Mouse (Mus musculus): Measurements from ENCODE around the gene Atp13a4. TPM values are rescaled to one million over a fixed set of nuclear protein-coding genes. Genes with fewer than 3 reads are reported as not detected.

The Atp13a4 gene
- 3.0 and 6.3 TPM in 2 replicates for polyA plus RNA-seq (2012; rRNA removed)

GRCm38 (mm10) chr16:29544829-29545228, at the start of gene Atp13a4:
TSS of gene Atp13a4 (minus strand) at chr16:29544864.
- Histone ChIP-seq H3K4me3 (replicated peaks; ENCODE audit: extremely low read depth, low read depth, low read length) (no peak within 1 kb of the TSS), H3K4me1 (ENCODE audit: control insufficient read depth, insufficient read depth, low read length) (no peaks in the 10 kb centered on the region)
- no peak for DNase-seq
- TF ChIP-seq CTCF (IDR thresholded peaks at IDR 0.05; ENCODE audit: insufficient read depth, low read length) (no peak), POLR2A (IDR thresholded peaks at IDR 0.05; ENCODE audit: borderline replicate concordance, extremely low read depth, low read depth, low read length) (no peak)
- WGBS: 69% methylated on average over 11 of the region's 11 CpGs

GRCm38 (mm10) chr16:29592171-29592570, 47.5 kb upstream of the Atp13a4 start:
- no peak for TF ChIP-seq POLR2A (IDR thresholded peaks at IDR 0.05; ENCODE audit: borderline replicate concordance, extremely low read depth, low read depth, low read length)
- TF ChIP-seq CTCF (IDR thresholded peaks at IDR 0.05; ENCODE audit: insufficient read depth, low read length): no peak
- 81% methylated on average over 7 of the region's 7 CpGs for WGBS
- no peak for DNase-seq

GRCm38 (mm10) chr16:29579787-29580176, 35.1 kb upstream of the Atp13a4 start:
- H3K4me3 ChIP-seq (replicated peaks; ENCODE audit: extremely low read depth, low read depth, low read length): peak overlapping the region; percentile 90
- WGBS: 4% methylated on average over 12 of the region's 12 CpGs
- H3K4me1 ChIP-seq (ENCODE audit: control insufficient read depth, insufficient read depth, low read length): peaks cover 2% of the 10 kb centered on the region; the same call in 1 of the 2 replicates
- no peak for DNase-seq
- TF ChIP-seq CTCF (IDR thresholded peaks at IDR 0.05; ENCODE audit: insufficient read depth, low read length): no peak
- no peak for TF ChIP-seq POLR2A (IDR thresholded peaks at IDR 0.05; ENCODE audit: borderline replicate concordance, extremely low read depth, low read depth, low read length)

More at GRCm38 (mm10) chr16:29592171-29592570, 47.5 kb upstream of the Atp13a4 start:
- Histone ChIP-seq H3K4me1 (ENCODE audit: control insufficient read depth, insufficient read depth, low read length) (no peaks in the 10 kb centered on the region), H3K4me3 (replicated peaks; ENCODE audit: extremely low read depth, low read depth, low read length) (no peak overlapping the region)

- DNase-seq: peak; percentile 99
- TF ChIP-seq POLR2A (IDR thresholded peaks at IDR 0.05; ENCODE audit: borderline replicate concordance, extremely low read depth, low read depth, low read length): peak; percentile 73; the same call in 1 of the 2 replicates
- TF ChIP-seq CTCF (IDR thresholded peaks at IDR 0.05; ENCODE audit: insufficient read depth, low read length): no peak
- Histone ChIP-seq H3K4me1 (ENCODE audit: control insufficient read depth, insufficient read depth, low read length) (peaks cover 2% of the 10 kb centered on the region; the same call in 1 of the 2 replicates), H3K4me3 (replicated peaks; ENCODE audit: extremely low read depth, low read depth, low read length) (peak within 1 kb of the TSS; percentile 90)
- WGBS: under 1% methylated on average over 39 of the region's 39 CpGs
These were observed 34.6 kb upstream of the Atp13a4 start, which contains the start of gene Opa1 for GRCm38 (mm10) chr16:29579167-29579786. TSS of gene Opa1 (plus strand) at chr16:29579334.

- Histone ChIP-seq H3K4me1 (ENCODE audit: control insufficient read depth, insufficient read depth, low read length) (peaks cover 2% of the 10 kb centered on the region; the same call in 1 of the 2 replicates), H3K4me3 (replicated peaks; ENCODE audit: extremely low read depth, low read depth, low read length) (no peak overlapping the region)
- DNase-seq: no peak
- TF ChIP-seq CTCF (IDR thresholded peaks at IDR 0.05; ENCODE audit: insufficient read depth, low read length) (peak; percentile 36; the same call in 1 of the 2 replicates), POLR2A (IDR thresholded peaks at IDR 0.05; ENCODE audit: borderline replicate concordance, extremely low read depth, low read depth, low read length) (no peak)
- WGBS: 7% methylated on average over 5 of the region's 5 CpGs
These were observed 31.0 kb upstream of the Atp13a4 start for GRCm38 (mm10) chr16:29575620-29576019.

GRCm38 (mm10) chr16:29574013-29574412, 29.3 kb upstream of the Atp13a4 start:
- no peak for DNase-seq
- WGBS: 28% methylated on average over 4 of the region's 4 CpGs

GRCm38 (mm10) chr16:29560869-29561268, 16.2 kb upstream of the Atp13a4 start:
- H3K4me1 ChIP-seq (ENCODE audit: control insufficient read depth, insufficient read depth, low read length): no peaks in the 10 kb centered on the region
- 4% methylated on average over 7 of the region's 7 CpGs for WGBS
- TF ChIP-seq POLR2A (IDR thresholded peaks at IDR 0.05; ENCODE audit: borderline replicate concordance, extremely low read depth, low read depth, low read length) (no peak), CTCF (IDR thresholded peaks at IDR 0.05; ENCODE audit: insufficient read depth, low read length) (peak; percentile 44; the same call in 1 of the 2 replicates)
- H3K4me3 ChIP-seq (replicated peaks; ENCODE audit: extremely low read depth, low read depth, low read length): no peak overlapping the region
- no peak for DNase-seq

More at GRCm38 (mm10) chr16:29574013-29574412, 29.3 kb upstream of the Atp13a4 start:
- Histone ChIP-seq H3K4me1 (ENCODE audit: control insufficient read depth, insufficient read depth, low read length) (no peaks in the 10 kb centered on the region), H3K4me3 (replicated peaks; ENCODE audit: extremely low read depth, low read depth, low read length) (no peak overlapping the region)
- TF ChIP-seq CTCF (IDR thresholded peaks at IDR 0.05; ENCODE audit: insufficient read depth, low read length) (no peak), POLR2A (IDR thresholded peaks at IDR 0.05; ENCODE audit: borderline replicate concordance, extremely low read depth, low read depth, low read length) (no peak)

- TF ChIP-seq CTCF (IDR thresholded peaks at IDR 0.05; ENCODE audit: insufficient read depth, low read length) (no peak), POLR2A (IDR thresholded peaks at IDR 0.05; ENCODE audit: borderline replicate concordance, extremely low read depth, low read depth, low read length) (no peak)
- Histone ChIP-seq H3K4me3 (replicated peaks; ENCODE audit: extremely low read depth, low read depth, low read length) (no peak overlapping the region), H3K4me1 (ENCODE audit: control insufficient read depth, insufficient read depth, low read length) (no peaks in the 10 kb centered on the region)
- peak; percentile 28 for DNase-seq
- WGBS: 25% methylated on average over 10 of the region's 10 CpGs
These were observed 15.8 kb upstream of the Atp13a4 start for GRCm38 (mm10) chr16:29560454-29560853.

- 73% methylated on average over 5 of the region's 5 CpGs for WGBS
- DNase-seq: no peak
- H3K4me3 ChIP-seq (replicated peaks; ENCODE audit: extremely low read depth, low read depth, low read length): no peak overlapping the region
- no peaks in the 10 kb centered on the region for H3K4me1 ChIP-seq (ENCODE audit: control insufficient read depth, insufficient read depth, low read length)
- TF ChIP-seq CTCF (IDR thresholded peaks at IDR 0.05; ENCODE audit: insufficient read depth, low read length) (no peak), POLR2A (IDR thresholded peaks at IDR 0.05; ENCODE audit: borderline replicate concordance, extremely low read depth, low read depth, low read length) (no peak)
These were observed 15.0 kb upstream of the Atp13a4 start for GRCm38 (mm10) chr16:29559667-29560066.

- Histone ChIP-seq H3K4me3 (replicated peaks; ENCODE audit: extremely low read depth, low read depth, low read length) (peak overlapping the region; percentile 37), H3K4me1 (ENCODE audit: control insufficient read depth, insufficient read depth, low read length) (no peaks in the 10 kb centered on the region)
- TF ChIP-seq POLR2A (IDR thresholded peaks at IDR 0.05; ENCODE audit: borderline replicate concordance, extremely low read depth, low read depth, low read length) (no peak), CTCF (IDR thresholded peaks at IDR 0.05; ENCODE audit: insufficient read depth, low read length) (no peak)
- DNase-seq: peak; percentile 38
- 57% methylated on average over 11 of the region's 11 CpGs for WGBS
These were observed 3.4 kb downstream of the Atp13a4 start for GRCm38 (mm10) chr16:29541261-29541683.
